Mouse (Mus musculus): ENCODE measurements at regions not wholly inside any gene's neighbourhood (a gene's known extent, or its start where the extent isn't known, plus 50 kb on each side); places are given as distances from the start of the nearest gene placed in this dataset.

DNA sequence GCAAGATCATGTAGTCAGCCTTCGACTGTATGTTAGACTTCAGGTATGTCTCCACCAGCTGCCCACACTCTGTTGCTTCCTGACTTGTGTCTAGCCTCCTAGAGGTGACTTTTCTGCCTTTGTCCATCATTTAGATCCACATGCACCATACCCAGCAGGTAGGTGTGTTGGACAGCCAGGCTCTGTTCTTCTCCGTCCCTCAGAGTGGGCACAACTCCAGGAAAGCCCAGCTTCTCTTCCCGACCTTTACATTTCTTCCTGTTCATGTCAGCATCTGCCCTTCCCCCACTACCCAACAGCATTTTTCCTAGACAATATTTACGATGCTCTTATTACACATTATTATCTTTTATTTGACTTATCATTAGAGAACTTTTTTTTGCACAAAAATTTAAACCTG lies 366.4 kb downstream of the Nkx6-1 start:
- Histone ChIP-seq H3K79me2 (ENCODE audit: control insufficient read depth, insufficient read depth, low read length, poor library complexity) (no peaks in the 10 kb centered on the region), H3K4me3 (ENCODE audit: control insufficient read depth in 1 of 2, insufficient read depth in 1 of 2, low read depth in 2 of 2, low read length in 2 of 2) (no peak overlapping the region), H3K4me1 (ENCODE audit: control insufficient read depth in 1 of 2, insufficient read depth in 2 of 2, low read length in 2 of 2) (no peaks in the 10 kb centered on the region), H3K27ac (ENCODE audit: control insufficient read depth, low read depth, low read length) (no peak overlapping the region), H3K36me3 (ENCODE audit: control insufficient read depth in 1 of 2, insufficient read depth in 2 of 2, low read length in 2 of 2) (no peaks in the 10 kb centered on the region), H3K9ac (ENCODE audit: control insufficient read depth, low read depth, low read length, poor library complexity, severe bottlenecking) (no peak overlapping the region), H3K27me3 (ENCODE audit: control insufficient read depth in 1 of 2, insufficient read depth in 2 of 2, low read length in 2 of 2) (no peaks in the 10 kb centered on the region), H3K9me3 (replicated peaks; ENCODE audit: insufficient read depth, low read length) (no peaks in the 10 kb centered on the region)
- TF ChIP-seq MYB (IDR thresholded peaks at IDR 0.05; ENCODE audit: low read depth, low read length) (no peak), GABPA (IDR thresholded peaks at IDR 0.05; ENCODE audit: low read depth, low read length) (no peak), ZKSCAN1 (IDR thresholded peaks at IDR 0.05; ENCODE audit: low read depth, low read length) (no peak), POLR2AphosphoS5 (IDR thresholded peaks at IDR 0.05; ENCODE audit: borderline replicate concordance, low read depth, low read length) (no peak), NRF1 (IDR thresholded peaks at IDR 0.05; ENCODE audit: insufficient read depth, low read depth, low read length, poor library complexity, severe bottlenecking) (no peak), CHD1 (IDR thresholded peaks at IDR 0.05; ENCODE audit: low read depth, low read length) (no peak), E2F4 (IDR thresholded peaks at IDR 0.05; ENCODE audit: borderline replicate concordance, low read depth, low read length) (no peak), POLR2A (IDR thresholded peaks at IDR 0.05; ENCODE audit: control insufficient read depth in 1 of 2, insufficient read depth in 1 of 2, low read depth in 1 of 2, low read length in 2 of 2, poor library complexity in 1 of 2) (no peak), CHD2 (IDR thresholded peaks at IDR 0.05; ENCODE audit: low read length) (no peak), MEF2A (IDR thresholded peaks at IDR 0.05; ENCODE audit: extremely low read depth, insufficient replicate concordance, low read depth, low read length, poor library complexity, severe bottlenecking) (no peak), ZC3H11A (IDR thresholded peaks at IDR 0.05; ENCODE audit: low read depth, low read length) (no peak), BHLHE40 (IDR thresholded peaks at IDR 0.05; ENCODE audit: borderline replicate concordance, low read depth, low read length) (no peak), MXI1 (IDR thresholded peaks at IDR 0.05; ENCODE audit: low read depth, low read length) (no peak), HCFC1 (IDR thresholded peaks at IDR 0.05; ENCODE audit: low read depth, low read length) (no peak), SMC3 (IDR thresholded peaks at IDR 0.05; ENCODE audit: low read depth, low read length) (no peak)
- DNase-seq (ENCODE audit: low read depth, low spot score) = no peak

DNA sequence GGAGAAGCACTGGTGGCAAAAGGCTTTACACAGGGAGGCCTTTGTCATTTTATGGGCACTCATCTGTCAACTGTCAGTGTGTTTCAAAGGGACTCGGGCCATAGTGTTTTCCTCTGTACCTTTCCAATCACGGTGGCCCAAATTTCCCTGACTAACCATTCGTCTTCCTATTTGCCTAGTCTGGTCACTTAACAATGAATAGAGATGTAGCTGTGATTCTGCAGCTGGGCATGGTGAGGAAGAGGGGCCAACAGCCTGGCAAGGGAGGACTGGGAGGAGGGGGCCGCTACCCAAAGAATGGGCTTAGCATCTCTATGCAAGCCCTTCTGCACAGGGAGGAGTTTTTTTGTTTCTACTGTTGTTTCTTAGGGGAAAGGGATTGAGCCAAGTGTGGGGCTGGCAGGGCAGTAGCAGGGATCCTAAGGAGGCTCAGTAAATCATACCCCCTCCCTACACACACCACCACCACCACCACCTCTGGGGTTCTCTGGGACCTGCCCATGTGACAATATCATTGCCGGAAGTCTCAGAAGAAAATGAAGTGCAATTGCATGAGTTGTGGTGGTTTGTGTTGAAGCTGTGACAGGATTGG lies 367.2 kb downstream of the Nkx6-1 start:
- Histone ChIP-seq H3K36me3 (ENCODE audit: control insufficient read depth in 1 of 2, insufficient read depth in 2 of 2, low read length in 2 of 2) (no peaks in the 10 kb centered on the region), H3K9me3 (replicated peaks; ENCODE audit: insufficient read depth, low read length) (no peaks in the 10 kb centered on the region), H3K9ac (ENCODE audit: control insufficient read depth, low read depth, low read length, poor library complexity, severe bottlenecking) (no peak overlapping the region), H3K4me3 (ENCODE audit: control insufficient read depth in 1 of 2, insufficient read depth in 1 of 2, low read depth in 2 of 2, low read length in 2 of 2) (no peak overlapping the region), H3K27ac (ENCODE audit: control insufficient read depth, low read depth, low read length) (no peak overlapping the region), H3K79me2 (ENCODE audit: control insufficient read depth, insufficient read depth, low read length, poor library complexity) (no peaks in the 10 kb centered on the region), H3K27me3 (ENCODE audit: control insufficient read depth in 1 of 2, insufficient read depth in 2 of 2, low read length in 2 of 2) (no peaks in the 10 kb centered on the region), H3K4me1 (ENCODE audit: control insufficient read depth in 1 of 2, insufficient read depth in 2 of 2, low read length in 2 of 2) (no peaks in the 10 kb centered on the region)
- TF ChIP-seq CHD1 (IDR thresholded peaks at IDR 0.05; ENCODE audit: low read depth, low read length) (no peak), TAL1 (IDR thresholded peaks at IDR 0.05; ENCODE audit: low read length) (no peak), EP300 (IDR thresholded peaks at IDR 0.05; ENCODE audit: low read depth in 1 of 2, low read length in 2 of 2) (no peak), KAT2A (conservative IDR thresholded peaks at IDR 0.05; ENCODE audit: low read depth, low read length) (no peak)
- DNase-seq (ENCODE audit: low read depth, low spot score) = no peak
